Mouse (Mus musculus) forebrain, embryonic 15.5 days (tissue): ENCODE measurements around the gene Vps35l. TPM values are rescaled to one million over a fixed set of nuclear protein-coding genes. Genes with fewer than 3 reads are reported as not detected.

Source experiments
- ATAC-seq: fragments of 200-750 bp; cut with Nextera tagmentation; replicated peaks from 2 replicates; pipeline ENCODE4 v1.8.0; 2017; ENCODE audit warnings: mild to moderate bottlenecking, moderate TSS enrichment, moderate library complexity
- H3K27ac ChIP-seq: fragments of 300-500 bp; sonication (generic); replicated peaks from 2 replicates; pipeline ENCODE4 v1.5.1; 2015; ENCODE audit warnings: mild to moderate bottlenecking, inconsistent platforms
- H3K27me3 ChIP-seq: fragments of 300-500 bp; sonication (generic); 2 replicates; pipeline ENCODE4 v1.6.1; 2015; ENCODE audit warnings: inconsistent platforms
- H3K36me3 ChIP-seq: fragments of 300-500 bp; sonication (generic); 2 replicates; pipeline ENCODE4 v1.6.1; 2015; ENCODE audit warnings: mild to moderate bottlenecking, inconsistent platforms
- H3K4me1 ChIP-seq: fragments of 300-500 bp; sonication (generic); 2 replicates; pipeline ENCODE4 v1.6.1; 2015; ENCODE audit warnings: inconsistent platforms
- H3K4me2 ChIP-seq: fragments of 300-500 bp; sonication (generic); replicated peaks from 2 replicates; pipeline ENCODE4 v1.6.1; 2015; ENCODE audit warnings: mild to moderate bottlenecking, inconsistent platforms
- H3K4me3 ChIP-seq: fragments of 300-500 bp; sonication (generic); 2 replicates; pipeline ENCODE4 v1.5.1; 2015; ENCODE audit warnings: mild to moderate bottlenecking, inconsistent platforms
- H3K9ac ChIP-seq: fragments of 300-500 bp; sonication (generic); replicated peaks from 2 replicates; pipeline ENCODE4 v1.6.1; 2015; ENCODE audit warnings: mild to moderate bottlenecking, inconsistent platforms
- H3K9me3 ChIP-seq: fragments of 300-500 bp; sonication (generic); 2 replicates; pipeline ENCODE4 v1.6.1; 2016; ENCODE audit warnings: inconsistent platforms
- WGBS: fragments of 180-500 bp; shearing (Covaris S2); methylation state at CpG from one replicate; pipeline ENCODE4 v1.1.7; 2015; ENCODE audit warnings: mixed read lengths; 5-methylcytosine and 5-hydroxymethylcytosine counted together
- polyA plus RNA-seq: library from polyadenylated mRNA; unstranded; fragments of >200 nt; fragmentation: Nextera tagmentation; extraction: Ambion mirVana; gene quantifications from 2 replicates; pipeline ENCODE4 v1.2.1, GENCODE M21; 2015

Vps35l gene
- polyA plus RNA-seq, 1 experiment from 2014 or later = 105 TPM

- Histone ChIP-seq H3K27me3 (no peaks in the 10 kb centered on the region), H3K27ac (no peak overlapping the region), H3K4me3 (no peak overlapping the region), H3K4me2 (no peak overlapping the region), H3K9me3 (0 out of 2 replicates have a peak, but pooled peaks cover 3% of the 10 kb centered on the region), H3K36me3 (peaks cover 87% of the 10 kb centered on the region), H3K4me1 (peaks cover 19% of the 10 kb centered on the region), H3K9ac (no peak overlapping the region)
- WGBS = 88% methylated on average over 4 of the region's 4 CpGs
- no peak for ATAC-seq
Observed at GRCm38 (mm10) chr7:118842938-118843337, 102.9 kb downstream of the Vps35l start.

- ATAC-seq = no peak
- Histone ChIP-seq H3K9me3 (no peaks in the 10 kb centered on the region), H3K9ac (no peak overlapping the region), H3K4me2 (no peak overlapping the region), H3K4me3 (no peak overlapping the region), H3K4me1 (peaks cover 17% of the 10 kb centered on the region), H3K27ac (no peak overlapping the region), H3K36me3 (peaks cover 82% of the 10 kb centered on the region), H3K27me3 (no peaks in the 10 kb centered on the region)
- 83% methylated on average over 5 of the region's 5 CpGs for WGBS
Observed at GRCm38 (mm10) chr7:118845141-118845540, 105.1 kb downstream of the Vps35l start.

- Histone ChIP-seq H3K4me1 (peaks cover 5% of the 10 kb centered on the region), H3K27me3 (no peaks in the 10 kb centered on the region), H3K4me3 (no peak overlapping the region), H3K9ac (no peak overlapping the region), H3K9me3 (no peaks in the 10 kb centered on the region), H3K4me2 (no peak overlapping the region), H3K27ac (no peak overlapping the region), H3K36me3 (peaks cover 79% of the 10 kb centered on the region)
- no peak for ATAC-seq
- 94% methylated on average over 4 of the region's 4 CpGs for WGBS
Observed at GRCm38 (mm10) chr7:118846329-118846728, 106.3 kb downstream of the Vps35l start.

- H3K4me2 ChIP-seq = no peak overlapping the region
- no peaks in the 10 kb centered on the region for H3K27me3 ChIP-seq
- H3K36me3 ChIP-seq = peaks cover 78% of the 10 kb centered on the region
- ATAC-seq = no peak
- H3K27ac ChIP-seq = no peak overlapping the region
- no peak overlapping the region for H3K9ac ChIP-seq
- no peak overlapping the region for H3K4me3 ChIP-seq
- 86% methylated on average over 10 of the region's 10 CpGs for WGBS
- H3K9me3 ChIP-seq = no peaks in the 10 kb centered on the region
- H3K4me1 ChIP-seq = peaks cover 6% of the 10 kb centered on the region; the same call in 1 of the 2 replicates
Observed at GRCm38 (mm10) chr7:118848796-118849195, 108.8 kb downstream of the Vps35l start.

- Histone ChIP-seq H3K36me3 (peaks cover 69% of the 10 kb centered on the region), H3K27me3 (no peaks in the 10 kb centered on the region), H3K27ac (no peak overlapping the region), H3K4me2 (no peak overlapping the region), H3K4me1 (peaks cover 15% of the 10 kb centered on the region), H3K9me3 (no peaks in the 10 kb centered on the region), H3K9ac (no peak overlapping the region), H3K4me3 (no peak overlapping the region)
- WGBS = 92% methylated on average over 5 of the region's 5 CpGs
- no peak for ATAC-seq
Observed at GRCm38 (mm10) chr7:118849543-118850250, 109.7 kb downstream of the Vps35l start.

GRCm38 (mm10) chr7:118850676-118851290 is 110.8 kb downstream of the Vps35l start:
- H3K4me1 ChIP-seq = peaks cover 18% of the 10 kb centered on the region
- H3K36me3 ChIP-seq = peaks cover 58% of the 10 kb centered on the region

GRCm38 (mm10) chr7:118851571-118851970 is 111.5 kb downstream of the Vps35l start:
- no peaks in the 10 kb centered on the region for H3K27me3 ChIP-seq
- peaks cover 50% of the 10 kb centered on the region for H3K36me3 ChIP-seq
- H3K27ac ChIP-seq = no peak overlapping the region
- WGBS = 94% methylated on average over 7 of the region's 7 CpGs
- no peaks in the 10 kb centered on the region for H3K9me3 ChIP-seq
- no peak overlapping the region for H3K4me2 ChIP-seq
- H3K4me3 ChIP-seq = no peak overlapping the region
- H3K9ac ChIP-seq = no peak overlapping the region
- peaks cover 24% of the 10 kb centered on the region for H3K4me1 ChIP-seq
- ATAC-seq = no peak

More at GRCm38 (mm10) chr7:118850676-118851290, 110.8 kb downstream of the Vps35l start:
- Histone ChIP-seq H3K27ac (no peak overlapping the region), H3K27me3 (no peaks in the 10 kb centered on the region), H3K9ac (no peak overlapping the region), H3K4me2 (no peak overlapping the region), H3K4me3 (no peak overlapping the region), H3K9me3 (no peaks in the 10 kb centered on the region)
- ATAC-seq = no peak
- WGBS = 68% methylated on average over 9 of the region's 9 CpGs

GRCm38 (mm10) chr7:118852611-118853010 is 112.6 kb downstream of the Vps35l start:
- Histone ChIP-seq H3K4me1 (peaks cover 24% of the 10 kb centered on the region), H3K9ac (no peak overlapping the region), H3K4me2 (no peak overlapping the region), H3K27me3 (no peaks in the 10 kb centered on the region), H3K27ac (no peak overlapping the region), H3K9me3 (no peaks in the 10 kb centered on the region), H3K4me3 (no peak overlapping the region), H3K36me3 (peaks cover 41% of the 10 kb centered on the region)
- ATAC-seq = no peak
- 91% methylated on average over 4 of the region's 4 CpGs for WGBS

- Histone ChIP-seq H3K27ac (no peak overlapping the region), H3K4me2 (peak overlapping the region; percentile 80), H3K9ac (peak overlapping the region; percentile 73), H3K4me3 (peak overlapping the region; percentile 96), H3K36me3 (peaks cover 26% of the 10 kb centered on the region), H3K4me1 (peaks cover 24% of the 10 kb centered on the region), H3K27me3 (no peaks in the 10 kb centered on the region), H3K9me3 (no peaks in the 10 kb centered on the region)
- no peak for ATAC-seq
- 19% methylated on average over 3 of the region's 3 CpGs for WGBS
Observed at GRCm38 (mm10) chr7:118854606-118855005, 114.6 kb downstream of the Vps35l start.

- peak within 1 kb of the TSS; percentile 73 for H3K9ac ChIP-seq
- H3K4me2 ChIP-seq = peak within 1 kb of the TSS; percentile 80
- peak; percentile 99 for ATAC-seq
- under 1% methylated on average over 57 of the region's 57 CpGs for WGBS
- H3K27ac ChIP-seq = peak within 1 kb of the TSS; percentile 88
- H3K9me3 ChIP-seq = no peaks in the 10 kb centered on the region
- H3K4me1 ChIP-seq = peaks cover 24% of the 10 kb centered on the region
- peaks cover 21% of the 10 kb centered on the region for H3K36me3 ChIP-seq
- H3K27me3 ChIP-seq = no peaks in the 10 kb centered on the region
- H3K4me3 ChIP-seq = peak within 1 kb of the TSS; percentile 96
Observed at GRCm38 (mm10) chr7:118855171-118855876, 115.3 kb downstream of the Vps35l start, which contains the start of gene Iqck. TSS of gene Iqck (plus strand) at chr7:118855752.

- peak within 1 kb of the TSS; percentile 80 for H3K4me2 ChIP-seq
- H3K4me3 ChIP-seq = peak within 1 kb of the TSS; percentile 96
- H3K36me3 ChIP-seq = peaks cover 17% of the 10 kb centered on the region; the same call in 1 of the 2 replicates
- H3K9ac ChIP-seq = peak within 1 kb of the TSS; percentile 73
- no peaks in the 10 kb centered on the region for H3K27me3 ChIP-seq
- H3K27ac ChIP-seq = peak within 1 kb of the TSS; percentile 88
- peak; percentile 86 for ATAC-seq
- under 1% methylated on average over 46 of the region's 46 CpGs for WGBS
- H3K9me3 ChIP-seq = no peaks in the 10 kb centered on the region
- H3K4me1 ChIP-seq = peaks cover 24% of the 10 kb centered on the region
Observed at GRCm38 (mm10) chr7:118855877-118856304, 115.9 kb downstream of the Vps35l start, which contains the start of gene Knop1. TSS of gene Knop1 (minus strand) at chr7:118856254.

- no peak overlapping the region for H3K9ac ChIP-seq
- WGBS = 75% methylated on average over 1 of the region's 1 CpGs
- H3K4me3 ChIP-seq = no peak overlapping the region
- no peak overlapping the region for H3K27ac ChIP-seq
- peaks cover 19% of the 10 kb centered on the region for H3K4me1 ChIP-seq
- H3K36me3 ChIP-seq = no peaks in the 10 kb centered on the region
- H3K4me2 ChIP-seq = no peak overlapping the region
- ATAC-seq = no peak
- no peaks in the 10 kb centered on the region for H3K27me3 ChIP-seq
- no peaks in the 10 kb centered on the region for H3K9me3 ChIP-seq
Observed at GRCm38 (mm10) chr7:118858640-118859039, 118.6 kb downstream of the Vps35l start.
